Mouse (Mus musculus) forebrain, embryonic 13.5 days (tissue): Measurements from ENCODE around the gene Ubr2. TPM values are rescaled to one million over a fixed set of nuclear protein-coding genes. Genes with fewer than 3 reads are reported as not detected.

Experiments
- ATAC-seq: fragments of 200-750 bp; cut with Nextera tagmentation; 2 replicates; pipeline ENCODE4 v1.8.0; 2017
- H3K27ac ChIP-seq: fragments of 300-500 bp; sonication (generic); 2 replicates; pipeline ENCODE4 v1.5.1; 2015; ENCODE audit warnings: inconsistent platforms, mild to moderate bottlenecking, moderate library complexity
- H3K27me3 ChIP-seq: fragments of 300-500 bp; sonication (generic); 2 replicates; pipeline ENCODE4 v1.6.1; 2015; ENCODE audit warnings: mild to moderate bottlenecking, inconsistent platforms
- H3K36me3 ChIP-seq: fragments of 300-500 bp; sonication (generic); 2 replicates; pipeline ENCODE4 v1.6.1; 2015; ENCODE audit warnings: mild to moderate bottlenecking, inconsistent platforms; ENCODE audit not compliant: poor library complexity, severe bottlenecking
- H3K4me1 ChIP-seq: fragments of 300-500 bp; sonication (generic); 2 replicates; pipeline ENCODE4 v1.6.1; 2015; ENCODE audit warnings: inconsistent platforms
- H3K4me2 ChIP-seq: fragments of 300-500 bp; sonication (generic); 2 replicates; pipeline ENCODE4 v1.6.1; 2015; ENCODE audit warnings: inconsistent platforms, mild to moderate bottlenecking, moderate library complexity
- H3K4me3 ChIP-seq: fragments of 300-500 bp; sonication (generic); 2 replicates; pipeline ENCODE4 v1.5.1; 2015; ENCODE audit warnings: mild to moderate bottlenecking, inconsistent platforms
- H3K9ac ChIP-seq: fragments of 300-500 bp; sonication (generic); 2 replicates; pipeline ENCODE4 v1.6.1; 2015; ENCODE audit warnings: mild to moderate bottlenecking, inconsistent platforms
- H3K9me3 ChIP-seq: fragments of 300-500 bp; sonication (generic); replicated peaks from 2 replicates; pipeline ENCODE4 v1.6.1; 2016; ENCODE audit warnings: inconsistent platforms
- whole genome bisulfite sequencing: fragments of 180-500 bp; shearing (Covaris S2); methylation state at CpG from one replicate; pipeline ENCODE4 v1.1.7; 2015; 5-methylcytosine and 5-hydroxymethylcytosine counted together
- polyA plus RNA-seq: library from polyadenylated mRNA; unstranded; fragments of >200 nt; fragmentation: Nextera tagmentation; extraction: Ambion mirVana; gene quantifications from 2 replicates; pipeline ENCODE4 v1.2.1, GENCODE M21; 2015

Gene Ubr2
- polyA plus RNA-seq, 1 experiment from 2014 or later = 11.8 TPM

- H3K27me3 ChIP-seq = no peaks in the 10 kb centered on the region
- no peaks in the 10 kb centered on the region for H3K9me3 ChIP-seq
- ATAC-seq = no peak
- no peak overlapping the region for H3K4me2 ChIP-seq
- H3K4me3 ChIP-seq = no peak overlapping the region
- WGBS = 85% methylated on average over 2 of the region's 2 CpGs
- no peak overlapping the region for H3K27ac ChIP-seq
- no peak overlapping the region for H3K9ac ChIP-seq
- H3K36me3 ChIP-seq = peaks cover 97% of the 10 kb centered on the region
- no peaks in the 10 kb centered on the region for H3K4me1 ChIP-seq
Measured at GRCm38 (mm10) chr17:46958045-46958444, 52.3 kb downstream of the Ubr2 start.

DNA sequence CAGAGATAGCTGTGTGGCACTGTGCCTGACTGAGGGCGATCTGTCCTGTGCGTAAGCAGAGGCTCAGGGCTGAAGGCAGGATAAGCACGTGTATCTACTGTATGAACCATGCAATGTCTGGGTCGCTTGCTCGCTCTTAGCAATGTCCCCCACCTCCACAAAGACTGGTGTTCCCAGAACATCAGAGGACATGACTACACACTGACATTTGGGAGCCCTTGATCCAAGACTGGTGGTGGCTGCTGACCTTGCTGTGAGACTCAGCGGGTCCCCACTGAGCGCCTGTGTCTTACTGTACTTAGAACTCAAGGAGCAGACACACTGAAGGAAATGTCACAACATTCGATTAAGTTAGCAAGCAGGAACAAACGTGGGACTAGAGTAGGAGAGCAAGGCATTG lies 64.1 kb downstream of the Ubr2 start:
- no peak overlapping the region for H3K4me3 ChIP-seq
- H3K4me1 ChIP-seq = no peaks in the 10 kb centered on the region
- 92% methylated on average over 9 of the region's 9 CpGs for WGBS
- no peak overlapping the region for H3K4me2 ChIP-seq
- H3K9ac ChIP-seq = no peak overlapping the region
- no peak overlapping the region for H3K27ac ChIP-seq
- no peaks in the 10 kb centered on the region for H3K9me3 ChIP-seq
- ATAC-seq = no peak
- peaks cover 82% of the 10 kb centered on the region for H3K36me3 ChIP-seq
- H3K27me3 ChIP-seq = no peaks in the 10 kb centered on the region

GRCm38 (mm10) chr17:46942421-46942820 lies 67.9 kb downstream of the Ubr2 start:
- Histone ChIP-seq H3K4me2 (no peak overlapping the region), H3K9me3 (no peaks in the 10 kb centered on the region), H3K4me1 (no peaks in the 10 kb centered on the region), H3K36me3 (peaks cover 99% of the 10 kb centered on the region), H3K27ac (no peak overlapping the region), H3K9ac (no peak overlapping the region), H3K4me3 (no peak overlapping the region), H3K27me3 (no peaks in the 10 kb centered on the region)
- no peak for ATAC-seq
- WGBS = 95% methylated on average over 9 of the region's 9 CpGs

DNA sequence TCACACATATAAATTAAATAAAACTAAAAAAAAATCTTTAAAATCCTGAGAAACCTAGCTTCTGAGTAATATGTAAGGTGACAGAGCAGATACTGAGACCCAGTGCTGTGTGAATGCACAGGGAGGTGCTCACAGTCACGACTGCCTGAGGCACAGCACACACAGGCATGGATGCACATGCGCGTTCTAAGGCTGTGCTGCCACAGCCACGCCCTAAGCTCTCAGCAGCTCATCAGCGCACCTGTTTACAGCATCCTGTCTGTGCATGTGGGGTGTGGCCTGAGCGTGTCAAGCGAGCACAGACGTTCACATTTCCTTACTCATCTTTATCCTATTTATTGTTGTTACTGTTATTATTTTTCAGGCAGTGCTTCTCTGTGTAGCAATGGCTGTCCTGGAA lies 69.9 kb downstream of the Ubr2 start:
- Histone ChIP-seq H3K9me3 (no peaks in the 10 kb centered on the region), H3K36me3 (peaks cover 99% of the 10 kb centered on the region), H3K4me1 (no peaks in the 10 kb centered on the region), H3K9ac (no peak overlapping the region), H3K4me3 (no peak overlapping the region), H3K27ac (no peak overlapping the region), H3K27me3 (no peaks in the 10 kb centered on the region), H3K4me2 (no peak overlapping the region)
- no peak for ATAC-seq
- WGBS = 95% methylated on average over 8 of the region's 8 CpGs

DNA sequence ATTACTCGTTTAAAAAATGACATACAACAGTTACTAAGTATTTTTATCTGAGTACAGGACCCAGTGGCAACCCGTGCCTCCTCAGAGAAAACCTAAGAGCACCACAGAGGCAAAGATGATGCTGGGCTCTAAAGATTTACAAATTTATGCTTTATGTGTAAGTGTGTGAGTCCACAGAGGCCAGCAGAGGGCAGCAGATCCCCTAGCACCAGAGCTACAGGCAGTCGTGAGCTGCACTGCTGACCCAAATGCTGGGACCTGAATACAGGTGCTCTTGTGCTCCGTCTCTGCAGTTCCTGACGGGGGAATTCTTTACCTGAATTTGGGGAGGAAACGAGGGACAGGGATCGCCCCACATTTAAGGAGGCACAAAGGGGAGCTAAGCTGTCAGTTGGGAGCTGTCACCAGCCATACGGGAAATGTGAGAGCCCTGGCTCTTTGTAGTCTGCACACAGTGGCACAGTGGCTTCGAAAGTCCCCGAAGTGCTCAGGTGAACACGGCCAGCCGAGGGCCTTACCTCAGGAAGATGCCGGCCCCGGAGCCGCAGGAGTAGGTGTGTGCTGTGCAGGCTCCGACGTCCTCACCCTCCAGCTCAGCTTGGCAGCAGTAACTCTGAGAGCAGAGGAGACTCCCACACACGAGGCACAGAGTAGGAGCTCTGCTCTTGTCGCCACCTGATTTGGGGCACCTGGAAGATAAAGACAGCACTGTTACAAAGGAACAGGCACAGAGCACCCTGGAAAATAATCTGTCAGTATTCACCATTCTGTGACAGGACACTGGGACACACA lies 76.6 kb downstream of the Ubr2 start:
- Histone ChIP-seq H3K36me3 (peaks cover 98% of the 10 kb centered on the region), H3K27ac (no peak overlapping the region), H3K4me3 (no peak overlapping the region), H3K4me1 (no peaks in the 10 kb centered on the region), H3K4me2 (no peak overlapping the region), H3K9me3 (no peaks in the 10 kb centered on the region), H3K27me3 (no peaks in the 10 kb centered on the region), H3K9ac (no peak overlapping the region)
- 0 out of 2 replicates have a peak, but pooled peaks have one; percentile 51 for ATAC-seq
- 85% methylated on average over 19 of the region's 19 CpGs for WGBS

GRCm38 (mm10) chr17:46932961-46933360 lies 77.4 kb downstream of the Ubr2 start:
- no peak for ATAC-seq
- Histone ChIP-seq H3K27me3 (no peaks in the 10 kb centered on the region), H3K36me3 (peaks cover 96% of the 10 kb centered on the region)

GRCm38 (mm10) chr17:46929897-46930296 lies 80.5 kb downstream of the Ubr2 start:
- Histone ChIP-seq H3K4me3 (no peak overlapping the region), H3K9ac (no peak overlapping the region), H3K4me1 (no peaks in the 10 kb centered on the region), H3K36me3 (peaks cover 67% of the 10 kb centered on the region), H3K4me2 (no peak overlapping the region), H3K27me3 (no peaks in the 10 kb centered on the region), H3K27ac (no peak overlapping the region), H3K9me3 (no peaks in the 10 kb centered on the region)
- WGBS = 94% methylated on average over 7 of the region's 7 CpGs
- ATAC-seq = no peak

More at GRCm38 (mm10) chr17:46932961-46933360, 77.4 kb downstream of the Ubr2 start:
- H3K4me2 ChIP-seq = no peak overlapping the region
- H3K9ac ChIP-seq = no peak overlapping the region
- no peaks in the 10 kb centered on the region for H3K4me1 ChIP-seq
- no peak overlapping the region for H3K27ac ChIP-seq
- H3K9me3 ChIP-seq = no peaks in the 10 kb centered on the region
- no peak overlapping the region for H3K4me3 ChIP-seq
- 93% methylated on average over 5 of the region's 5 CpGs for whole genome bisulfite sequencing

DNA sequence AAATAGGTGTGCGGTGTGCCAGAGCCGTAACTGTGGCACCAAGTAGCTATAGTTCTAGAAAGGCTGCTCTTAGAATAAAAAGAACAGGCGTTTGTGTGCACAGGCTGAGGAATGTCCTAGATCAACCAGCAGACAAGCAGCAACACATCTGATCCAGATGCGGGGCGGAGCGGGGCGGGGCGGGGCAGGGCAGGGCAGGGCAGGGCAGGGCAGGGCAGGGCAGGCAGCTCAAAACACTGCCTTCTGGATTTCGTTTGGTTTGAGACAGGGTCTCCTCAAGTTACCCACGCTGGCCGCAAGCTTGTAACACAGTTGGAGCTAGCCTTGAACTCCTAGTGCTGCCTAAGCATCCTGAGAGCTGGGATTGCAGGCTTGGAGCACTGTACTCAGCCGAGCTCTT lies 81.1 kb downstream of the Ubr2 start:
- Histone ChIP-seq H3K27me3 (no peaks in the 10 kb centered on the region), H3K36me3 (peaks cover 61% of the 10 kb centered on the region), H3K9me3 (no peaks in the 10 kb centered on the region), H3K4me2 (no peak overlapping the region), H3K4me1 (no peaks in the 10 kb centered on the region), H3K9ac (no peak overlapping the region), H3K27ac (no peak overlapping the region), H3K4me3 (no peak overlapping the region)
- 93% methylated on average over 12 of the region's 12 CpGs for WGBS
- no peak for ATAC-seq

DNA sequence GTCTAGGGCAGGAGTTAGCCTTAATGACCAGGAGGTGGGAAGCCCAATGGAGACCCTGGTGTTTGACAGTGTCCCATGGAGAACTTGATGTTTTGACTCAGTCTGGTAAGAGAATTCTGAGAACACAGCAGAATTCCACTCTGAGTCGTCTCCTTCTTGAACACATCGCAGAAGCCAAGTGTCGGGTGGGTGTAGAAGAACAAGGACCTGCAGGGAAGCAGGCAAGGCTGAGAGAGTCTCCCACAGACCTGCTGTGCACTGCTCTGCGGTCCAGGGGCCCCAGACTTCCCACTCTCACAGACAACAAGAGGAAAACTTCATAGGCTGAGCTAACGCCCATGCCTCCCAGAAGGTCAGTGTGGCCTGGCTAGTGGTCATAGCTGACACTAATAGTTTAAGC lies 82.6 kb downstream of the Ubr2 start:
- H3K9ac ChIP-seq = no peak overlapping the region
- no peaks in the 10 kb centered on the region for H3K4me1 ChIP-seq
- H3K4me2 ChIP-seq = no peak overlapping the region
- 95% methylated on average over 5 of the region's 5 CpGs for WGBS
- H3K27ac ChIP-seq = no peak overlapping the region
- H3K9me3 ChIP-seq = no peaks in the 10 kb centered on the region
- peaks cover 46% of the 10 kb centered on the region for H3K36me3 ChIP-seq
- H3K27me3 ChIP-seq = no peaks in the 10 kb centered on the region
- ATAC-seq = no peak
- H3K4me3 ChIP-seq = no peak overlapping the region

DNA sequence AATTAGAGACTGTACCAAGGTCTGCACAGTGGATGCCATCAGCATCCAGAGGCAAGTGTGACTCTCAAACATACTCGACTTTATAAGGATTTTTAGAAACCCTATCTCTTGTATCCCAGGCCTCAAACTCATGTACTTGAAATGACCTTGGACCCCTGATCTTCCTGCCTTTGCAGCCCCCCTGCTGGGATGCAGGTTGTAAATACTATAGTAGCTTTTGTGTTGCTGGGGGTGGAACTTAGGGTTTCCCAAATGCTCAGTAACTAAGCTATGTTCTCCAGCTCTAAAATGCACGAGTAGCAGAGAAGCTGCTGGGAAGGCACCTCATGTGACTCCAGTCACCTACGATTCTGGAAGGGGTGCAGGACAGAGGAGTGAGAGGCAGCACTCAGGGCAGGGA lies 83.4 kb downstream of the Ubr2 start:
- no peaks in the 10 kb centered on the region for H3K27me3 ChIP-seq
- H3K4me2 ChIP-seq = no peak overlapping the region
- no peak overlapping the region for H3K9ac ChIP-seq
- ATAC-seq = no peak
- H3K4me1 ChIP-seq = no peaks in the 10 kb centered on the region
- 77% methylated on average over 3 of the region's 3 CpGs for WGBS
- peaks cover 38% of the 10 kb centered on the region for H3K36me3 ChIP-seq
- no peaks in the 10 kb centered on the region for H3K9me3 ChIP-seq
- H3K27ac ChIP-seq = no peak overlapping the region
- no peak overlapping the region for H3K4me3 ChIP-seq

GRCm38 (mm10) chr17:46926192-46926591 lies 84.2 kb downstream of the Ubr2 start:
- peaks cover 30% of the 10 kb centered on the region for H3K36me3 ChIP-seq
- H3K27me3 ChIP-seq = no peaks in the 10 kb centered on the region
- ATAC-seq = no peak
- no peak overlapping the region for H3K9ac ChIP-seq
- 52% methylated on average over 6 of the region's 6 CpGs for WGBS
- H3K9me3 ChIP-seq = no peaks in the 10 kb centered on the region
- no peak overlapping the region for H3K27ac ChIP-seq
- H3K4me1 ChIP-seq = no peaks in the 10 kb centered on the region
- H3K4me2 ChIP-seq = no peak overlapping the region
- no peak overlapping the region for H3K4me3 ChIP-seq

- Histone ChIP-seq H3K36me3 (no peaks in the 10 kb centered on the region), H3K4me2 (no peak overlapping the region), H3K9me3 (no peaks in the 10 kb centered on the region), H3K4me1 (no peaks in the 10 kb centered on the region), H3K9ac (no peak overlapping the region), H3K27me3 (no peaks in the 10 kb centered on the region), H3K27ac (no peak overlapping the region), H3K4me3 (no peak overlapping the region)
- ATAC-seq = no peak
- 67% methylated on average over 6 of the region's 6 CpGs for WGBS
Measured at GRCm38 (mm10) chr17:46920855-46921254, 89.5 kb downstream of the Ubr2 start.

GRCm38 (mm10) chr17:46918951-46919350 lies 91.4 kb downstream of the Ubr2 start:
- WGBS = 51% methylated on average over 4 of the region's 4 CpGs
- H3K4me1 ChIP-seq = no peaks in the 10 kb centered on the region
- H3K4me2 ChIP-seq = no peak overlapping the region
- H3K9me3 ChIP-seq = no peaks in the 10 kb centered on the region
- H3K27me3 ChIP-seq = no peaks in the 10 kb centered on the region
- H3K27ac ChIP-seq = no peak overlapping the region
- no peaks in the 10 kb centered on the region for H3K36me3 ChIP-seq
- no peak overlapping the region for H3K9ac ChIP-seq
- H3K4me3 ChIP-seq = no peak overlapping the region
- no peak for ATAC-seq
